Mouse (Mus musculus) spleen, adult 2 months (tissue): ENCODE data around the gene Gmfg.

Experiments used
- CTCF ChIP-seq: fragments of 200-500 bp; IDR thresholded peaks from 2 replicates; pipeline ENCODE4 v1.5.1; 2011; ENCODE audit warnings: mild to moderate bottlenecking, inconsistent platforms; ENCODE audit not compliant: insufficient read depth, insufficient read length, insufficient replicate concordance; ENCODE audit errors: extremely low read depth
- POLR2A ChIP-seq: fragments of 200-500 bp; IDR thresholded peaks from 2 replicates; pipeline ENCODE4 v1.6.1; 2011; ENCODE audit warnings: low read depth, low read length, inconsistent platforms

- TF ChIP-seq CTCF (no peak), POLR2A (no peak)
These were observed 5.0 kb upstream of the Gmfg start for GRCm38 (mm10) chr7:28432252-28432651.
